Mouse (Mus musculus): ENCODE measurements around the gene Krt76. TPM values are rescaled to one million over a fixed set of nuclear protein-coding genes. Genes with fewer than 3 reads are reported as not detected.
A peak's percentile ranks its signal among the peaks of the same experiment; 100 is the strongest.

Krt76 gene
- total RNA-seq (2022), result not detected

- no peak for DNase-seq (ENCODE audit: low spot score in 2 of 2)
Observed at GRCm38 (mm10) chr15:101892820-101893219, at the start of gene Krt76. Gene Krt76, minus strand, starts transcription at chr15:101892920.

GRCm38 (mm10) chr15:101941948-101942347 is 49.2 kb upstream of the Krt76 start:
- peak in 1 of 2 experiments; percentile 15 for DNase-seq (ENCODE audit: low spot score in 2 of 2)

GRCm38 (mm10) chr15:101940274-101940829 is 47.6 kb upstream of the Krt76 start, which contains the start of gene Krt79:
Gene Krt79, minus strand, starts transcription at chr15:101940324.
- no peak for DNase-seq (ENCODE audit: low spot score in 2 of 2)

- no peak for DNase-seq (ENCODE audit: low spot score in 2 of 2)
Observed at GRCm38 (mm10) chr15:101938600-101939308, 46.0 kb upstream of the Krt76 start.

- DNase-seq (ENCODE audit: low spot score in 2 of 2), result no peak
Observed at GRCm38 (mm10) chr15:101933024-101933423, 40.3 kb upstream of the Krt76 start.

- DNase-seq (ENCODE audit: low spot score in 2 of 2), result no peak
Observed at GRCm38 (mm10) chr15:101929666-101930065, 36.9 kb upstream of the Krt76 start.

- no peak for DNase-seq (ENCODE audit: low spot score in 2 of 2)
Observed at GRCm38 (mm10) chr15:101929087-101929486, 36.4 kb upstream of the Krt76 start.

GRCm38 (mm10) chr15:101927340-101928080 is 34.8 kb upstream of the Krt76 start:
- no peak for DNase-seq (ENCODE audit: low spot score in 2 of 2)

GRCm38 (mm10) chr15:101925041-101925440 is 32.3 kb upstream of the Krt76 start:
- DNase-seq (ENCODE audit: low spot score in 2 of 2), result no peak

- no peak for DNase-seq (ENCODE audit: low spot score in 2 of 2)
Observed at GRCm38 (mm10) chr15:101924635-101925034, 31.9 kb upstream of the Krt76 start, which contains the start of gene Krt4. Gene Krt4, minus strand, starts transcription at chr15:101924735.

GRCm38 (mm10) chr15:101922296-101922695 is 29.6 kb upstream of the Krt76 start:
- DNase-seq (ENCODE audit: low spot score in 2 of 2), result no peak

- DNase-seq (ENCODE audit: low spot score in 2 of 2), result no peak
Observed at GRCm38 (mm10) chr15:101916072-101916471, 23.4 kb upstream of the Krt76 start.

GRCm38 (mm10) chr15:101904849-101905248 is 12.1 kb upstream of the Krt76 start:
- no peak for DNase-seq (ENCODE audit: low spot score in 2 of 2)

GRCm38 (mm10) chr15:101902171-101903149 is 9.7 kb upstream of the Krt76 start:
- DNase-seq (ENCODE audit: low spot score in 2 of 2), result no peak

- no peak for DNase-seq (ENCODE audit: low spot score in 2 of 2)
Observed at GRCm38 (mm10) chr15:101895216-101895615, 2.5 kb upstream of the Krt76 start.

GRCm38 (mm10) chr15:101879776-101880175 is 12.9 kb downstream of the Krt76 start:
- DNase-seq (ENCODE audit: low spot score in 2 of 2), result no peak

GRCm38 (mm10) chr15:101878041-101878440 is 14.7 kb downstream of the Krt76 start:
- DNase-seq (ENCODE audit: low spot score in 2 of 2), result no peak

GRCm38 (mm10) chr15:101874383-101874782 is 18.3 kb downstream of the Krt76 start:
- no peak for DNase-seq (ENCODE audit: low spot score in 2 of 2)

GRCm38 (mm10) chr15:101873231-101873630 is 19.5 kb downstream of the Krt76 start:
- no peak for DNase-seq (ENCODE audit: low spot score in 2 of 2)

- peak in 1 of 2 experiments; percentile 87 for DNase-seq (ENCODE audit: low spot score in 2 of 2)
Observed at GRCm38 (mm10) chr15:101869431-101869830, 23.3 kb downstream of the Krt76 start, which contains the start of gene Krt77. Gene Krt77, minus strand, starts transcription at chr15:101869705.

- DNase-seq (ENCODE audit: low spot score in 2 of 2), result peak in 1 of 2 experiments; percentile 32
Observed at GRCm38 (mm10) chr15:101866754-101867153, 26.0 kb downstream of the Krt76 start.
